8 mouse cellular contexts compared by ENCODE assay signal in genomic region chr9:49485892-49486311, GRCm38 (mm10). TPM values are rescaled to one million over a fixed set of nuclear protein-coding genes. Genes with fewer than 3 reads are reported as not detected.
DNase-seq lines count a peak whose midpoint lies in the region; ATAC-seq lines count a peak whose summit lies in the region.

TSS of gene Ttc12 (minus strand) at chr9:49486225.

- peak; percentile 92 for DNase-seq in Muller cell, postnatal 12 days (ENCODE audit: inconsistent ontology term)
- peak; percentile 37 for DNase-seq in cerebellum, adult 11 months
- peak; percentile 87 for DNase-seq in heart, postnatal 4 days
- peak; percentile 64 to 73 for DNase-seq in layer of hippocampus, postnatal 10 days (ENCODE audit: low spot score in 2 of 2)
- DNase-seq in lung, postnatal 10 days = peak; percentile 95
- peak; percentile 84 for DNase-seq in ovary, adult 18-20 months (ENCODE audit: low spot score)
- DNase-seq in thymus, postnatal 36 days = peak; percentile 73 to 80

- H3K4me1 ChIP-seq in forebrain, embryonic 15.5 days = peaks cover 21% of the 10 kb centered on the region

- peak within 1 kb of the TSS; percentile 48 for H3K4me3 ChIP-seq in forebrain, embryonic 15.5 days

- no peaks in the 10 kb centered on the region for H3K27me3 ChIP-seq in forebrain, embryonic 15.5 days

- H3K4me2 ChIP-seq in forebrain, embryonic 15.5 days (replicated peaks) = peak within 1 kb of the TSS; percentile 89

- H3K27ac ChIP-seq in forebrain, embryonic 15.5 days (replicated peaks) = no peak within 1 kb of the TSS

- H3K9me3 ChIP-seq in forebrain, embryonic 15.5 days = no peaks in the 10 kb centered on the region

- peak; percentile 75 for ATAC-seq in forebrain, embryonic 15.5 days (replicated peaks)

- H3K36me3 ChIP-seq in forebrain, embryonic 15.5 days = no peaks in the 10 kb centered on the region

- WGBS in forebrain, embryonic 15.5 days = under 1% methylated on average over 18 of the region's 18 CpGs

- H3K9ac ChIP-seq in forebrain, embryonic 15.5 days (replicated peaks) = peak within 1 kb of the TSS; percentile 38

RNA-seq across cellular contexts. Expression of gene Ttc12, which starts in this region (rescaled TPM):
- 0.83 and 1.8 TPM in 2 replicates for polyA plus RNA-seq in forebrain, embryonic 15.5 days (2015; fragmentation: Nextera tagmentation; extraction: Ambion mirVana)
- 1 to 10 TPM; 7.0 to 7.9 TPM for total RNA-seq in heart, postnatal 4 days (2021)
- total RNA-seq in layer of hippocampus, postnatal 10 days (2021) = 1 to 10 TPM; 2.3 to 2.4 TPM

Comparison
In these comparisons a context has a peak if more than half of its experiments do, and no peak if none do; other contexts are left out.
1. DNase-seq: peak in every context shown above with its lines; median percentile 95 in lung, postnatal 10 days; 92 in Muller cell, postnatal 12 days; 87 in heart, postnatal 4 days; 84 in ovary, adult 18-20 months; 76 in thymus, postnatal 36 days; 68 in layer of hippocampus, postnatal 10 days; 37 in cerebellum, adult 11 months.